In the genomic region with DNA sequence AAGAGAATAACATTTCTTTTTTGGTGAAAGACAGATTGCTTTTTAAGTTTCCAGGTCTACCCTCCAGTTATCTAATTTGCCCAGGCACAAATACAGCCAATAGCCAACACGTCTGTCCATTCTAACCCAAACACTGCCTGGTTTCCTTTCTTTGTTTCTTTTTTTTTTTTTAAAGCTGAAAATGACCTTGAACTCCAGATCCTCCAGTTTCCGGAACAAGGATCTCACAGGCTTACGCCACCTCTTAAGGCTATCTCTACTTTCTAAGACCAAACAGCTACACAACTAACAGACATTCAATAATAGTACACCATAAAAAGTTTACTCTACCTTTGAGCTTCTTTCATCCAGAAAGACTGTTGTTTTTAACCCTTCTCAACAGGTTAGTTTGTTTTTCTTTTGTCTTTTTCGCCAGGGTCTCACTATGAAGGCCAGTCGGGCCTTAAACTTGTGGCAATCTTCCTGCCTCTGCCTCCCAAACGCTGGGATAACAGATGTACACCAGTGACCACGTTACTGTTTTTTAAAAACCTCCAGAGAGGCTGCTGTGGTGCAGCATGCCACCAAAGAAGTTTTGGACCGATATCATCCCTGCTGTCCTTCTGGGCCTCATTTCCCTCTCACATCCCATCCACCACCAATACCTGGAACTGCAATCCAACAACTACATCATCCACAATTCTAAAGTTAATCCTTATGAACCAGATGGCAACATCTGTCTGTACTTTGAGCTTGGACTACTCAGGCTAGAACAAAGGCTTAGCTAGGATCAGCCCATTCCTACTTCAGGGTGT, we compare ENCODE assay signal across 7 mouse cellular contexts. TPM values are rescaled to one million over a fixed set of nuclear protein-coding genes. Genes with fewer than 3 reads are reported as not detected.
DNase-seq lines count a peak whose midpoint lies in the region; ATAC-seq lines count a peak whose summit lies in the region.

No protein-coding gene starts in this region.

- no peaks in the 10 kb centered on the region for H3K36me3 ChIP-seq in lung, embryonic 15.5 days
- H3K36me3 ChIP-seq in forebrain, embryonic 13.5 days (ENCODE audit: poor library complexity, severe bottlenecking), result no peaks in the 10 kb centered on the region
- no peaks in the 10 kb centered on the region for H3K36me3 ChIP-seq in limb, embryonic 13.5 days
- no peaks in the 10 kb centered on the region for H3K36me3 ChIP-seq in stomach, embryonic 15.5 days

- H3K4me2 ChIP-seq in lung, embryonic 15.5 days, result peak overlapping the region; percentile 80
- H3K4me2 ChIP-seq in forebrain, embryonic 13.5 days, result peak overlapping the region; percentile 89
- H3K4me2 ChIP-seq in limb, embryonic 13.5 days (replicated peaks), result peak overlapping the region; percentile 91
- H3K4me2 ChIP-seq in stomach, embryonic 15.5 days, result peak overlapping the region; percentile 86

- H3K4me1 ChIP-seq in lung, embryonic 15.5 days, result peaks cover 44% of the 10 kb centered on the region
- H3K4me1 ChIP-seq in forebrain, embryonic 13.5 days, result peaks cover 49% of the 10 kb centered on the region
- H3K4me1 ChIP-seq in limb, embryonic 13.5 days, result peaks cover 55% of the 10 kb centered on the region
- H3K4me1 ChIP-seq in stomach, embryonic 15.5 days, result 0 out of 2 replicates have a peak, but pooled peaks cover 19% of the 10 kb centered on the region

- DNase-seq in lung, postnatal 10 days, result no peak
- no peak for DNase-seq in spleen, postnatal 10 days (ENCODE audit: low spot score in 2 of 2)
- no peak for DNase-seq in left cerebral cortex, postnatal 14 days (ENCODE audit: low spot score in 2 of 2)

- H3K9ac ChIP-seq in lung, embryonic 15.5 days, result no peak overlapping the region
- peak overlapping the region; percentile 96 for H3K9ac ChIP-seq in forebrain, embryonic 13.5 days
- peak overlapping the region; percentile 92 for H3K9ac ChIP-seq in limb, embryonic 13.5 days
- H3K9ac ChIP-seq in stomach, embryonic 15.5 days, result no peak overlapping the region

- no peaks in the 10 kb centered on the region for H3K9me3 ChIP-seq in lung, embryonic 15.5 days
- H3K9me3 ChIP-seq in forebrain, embryonic 13.5 days (replicated peaks), result no peaks in the 10 kb centered on the region
- no peaks in the 10 kb centered on the region for H3K9me3 ChIP-seq in limb, embryonic 13.5 days
- no peaks in the 10 kb centered on the region for H3K9me3 ChIP-seq in stomach, embryonic 15.5 days

- ATAC-seq in lung, embryonic 15.5 days (ENCODE audit: borderline replicate concordance, extremely low read depth, low FRiP score, low TSS enrichment), result no peak
- no peak for ATAC-seq in forebrain, embryonic 13.5 days
- ATAC-seq in limb, embryonic 13.5 days (ENCODE audit: low FRiP score, low read depth), result no peak
- ATAC-seq in stomach, embryonic 15.5 days (ENCODE audit: insufficient read depth, low FRiP score, low read depth), result no peak

- no peaks in the 10 kb centered on the region for H3K27me3 ChIP-seq in lung, embryonic 15.5 days
- H3K27me3 ChIP-seq in forebrain, embryonic 13.5 days, result no peaks in the 10 kb centered on the region
- no peaks in the 10 kb centered on the region for H3K27me3 ChIP-seq in limb, embryonic 13.5 days
- no peaks in the 10 kb centered on the region for H3K27me3 ChIP-seq in stomach, embryonic 15.5 days (replicated peaks)

- intact Hi-C loops in left cerebral cortex, postnatal 14 days (cut with DNase I), result loop anchor here (2.0 kb wide), 1 partner anchor 61 kb away; the partner anchor contains the start of gene Ipo7

- peak overlapping the region; percentile 85 for H3K4me3 ChIP-seq in lung, embryonic 15.5 days
- H3K4me3 ChIP-seq in forebrain, embryonic 13.5 days, result peak overlapping the region; percentile 83
- peak overlapping the region; percentile 77 for H3K4me3 ChIP-seq in limb, embryonic 13.5 days
- peak overlapping the region; percentile 82 for H3K4me3 ChIP-seq in stomach, embryonic 15.5 days (replicated peaks)

- WGBS in lung, embryonic 15.5 days, result 58% methylated on average over 8 of the region's 8 CpGs
- WGBS in forebrain, embryonic 13.5 days, result 68% methylated on average over 8 of the region's 8 CpGs
- 79% methylated on average over 8 of the region's 8 CpGs for WGBS in limb, embryonic 13.5 days
- 61% methylated on average over 8 of the region's 8 CpGs for WGBS in stomach, embryonic 15.5 days

- H3K27ac ChIP-seq in lung, embryonic 15.5 days, result peak overlapping the region; percentile 1; the same call in 1 of the 2 replicates
- H3K27ac ChIP-seq in forebrain, embryonic 13.5 days, result no peak overlapping the region
- H3K27ac ChIP-seq in limb, embryonic 13.5 days, result 0 out of 2 replicates have a peak overlapping the region, but pooled peaks have one; percentile 10
- H3K27ac ChIP-seq in stomach, embryonic 15.5 days, result no peak overlapping the region

RNA-seq across cellular contexts. Expression of gene Dennd5a, which starts 2.1 kb away (rescaled TPM):
- 35.4 and 38.4 TPM in 2 replicates for polyA plus RNA-seq in lung, embryonic 15.5 days (2015; fragmentation: Nextera tagmentation; extraction: Ambion mirVana)
- polyA plus RNA-seq in forebrain, embryonic 13.5 days (2015; fragmentation: Nextera tagmentation; extraction: Ambion mirVana), result 47.9 and 49.3 TPM in 2 replicates
- polyA plus RNA-seq in limb, embryonic 13.5 days (2015; fragmentation: Nextera tagmentation; extraction: Ambion mirVana), result 42.4 and 42.7 TPM in 2 replicates
- 31.1 and 31.6 TPM in 2 replicates for polyA plus RNA-seq in stomach, embryonic 15.5 days (2015; fragmentation: Nextera tagmentation; extraction: Ambion mirVana)
- total RNA-seq in left cerebral cortex, postnatal 14 days (2021), result 100 to 1,000 TPM; 182 to 186 TPM

RNA-seq across cellular contexts. Expression of gene Tmem41b, which starts 28.5 kb away (rescaled TPM):
- polyA plus RNA-seq in lung, embryonic 15.5 days (2015; fragmentation: Nextera tagmentation; extraction: Ambion mirVana), result 61.6 and 65.6 TPM in 2 replicates
- polyA plus RNA-seq in forebrain, embryonic 13.5 days (2015; fragmentation: Nextera tagmentation; extraction: Ambion mirVana), result 69.5 and 71.4 TPM in 2 replicates
- 74.0 and 75.1 TPM in 2 replicates for polyA plus RNA-seq in limb, embryonic 13.5 days (2015; fragmentation: Nextera tagmentation; extraction: Ambion mirVana)
- 68.7 and 70.1 TPM in 2 replicates for polyA plus RNA-seq in stomach, embryonic 15.5 days (2015; fragmentation: Nextera tagmentation; extraction: Ambion mirVana)
- total RNA-seq in left cerebral cortex, postnatal 14 days (2021), result 10 to 100 TPM; 54.7 to 55.1 TPM

RNA-seq across cellular contexts. Expression of gene Ipo7, which starts 59.9 kb away (rescaled TPM):
- polyA plus RNA-seq in lung, embryonic 15.5 days (2015; fragmentation: Nextera tagmentation; extraction: Ambion mirVana), result 45.6 and 46.2 TPM in 2 replicates
- 45.8 and 51.1 TPM in 2 replicates for polyA plus RNA-seq in forebrain, embryonic 13.5 days (2015; fragmentation: Nextera tagmentation; extraction: Ambion mirVana)
- 38.6 and 45.5 TPM in 2 replicates for polyA plus RNA-seq in limb, embryonic 13.5 days (2015; fragmentation: Nextera tagmentation; extraction: Ambion mirVana)
- 40.2 and 48.2 TPM in 2 replicates for polyA plus RNA-seq in stomach, embryonic 15.5 days (2015; fragmentation: Nextera tagmentation; extraction: Ambion mirVana)
- total RNA-seq in left cerebral cortex, postnatal 14 days (2021), result 10 to 100 TPM; 90.1 to 91.0 TPM

Comparison
In these comparisons a context has a peak if more than half of its experiments do, and no peak if none do; other contexts are left out.
1. H3K27ac ChIP-seq: peak in lung, embryonic 15.5 days (single experiment) and limb, embryonic 13.5 days (single experiment); none in forebrain, embryonic 13.5 days (single experiment) and stomach, embryonic 15.5 days (single experiment).
2. H3K9ac ChIP-seq: peak in forebrain, embryonic 13.5 days (single experiment) and limb, embryonic 13.5 days (single experiment); none in lung, embryonic 15.5 days (single experiment) and stomach, embryonic 15.5 days (single experiment).
3. Peak in every context shown above with its lines, with median percentiles within 50 percentile points of each other: H3K4me2 ChIP-seq and H3K4me3 ChIP-seq.